Mouse (Mus musculus) limb, embryonic 10.5 days (tissue): ENCODE measurements at regions not wholly inside any gene's neighbourhood (a gene's known extent, or its start where the extent isn't known, plus 50 kb on each side); places are given as distances from the start of the nearest gene placed in this dataset.
A peak's percentile ranks its signal among the peaks of the same experiment; 100 is the strongest.

Experiments
- DNase-seq: peaks from one replicate; pipeline ENCODE4 v3.0.0-alpha.2; 2017; ENCODE audit warnings: low spot score
- H3K27ac ChIP-seq: fragments of 300-500 bp; sonication (generic); 2 replicates; pipeline ENCODE4 v1.5.1; 2016; ENCODE audit warnings: mild to moderate bottlenecking
- H3K27me3 ChIP-seq: fragments of 300-500 bp; sonication (generic); 2 replicates; pipeline ENCODE4 v1.6.1; 2016; ENCODE audit warnings: low read depth, mild to moderate bottlenecking; ENCODE audit not compliant: poor library complexity, severe bottlenecking
- H3K36me3 ChIP-seq: fragments of 300-500 bp; sonication (generic); 2 replicates; pipeline ENCODE4 v1.6.1; 2016; ENCODE audit warnings: mild to moderate bottlenecking, moderate library complexity
- H3K4me1 ChIP-seq: fragments of 300-500 bp; sonication (generic); 2 replicates; pipeline ENCODE4 v1.6.1; 2016
- H3K4me3 ChIP-seq: fragments of 300-500 bp; sonication (generic); 2 replicates; pipeline ENCODE4 v1.5.1; 2016; ENCODE audit warnings: mild to moderate bottlenecking, moderate library complexity
- H3K9me3 ChIP-seq: fragments of 300-500 bp; sonication (generic); replicated peaks from 2 replicates; pipeline ENCODE4 v1.6.1; 2016; ENCODE audit warnings: mild to moderate bottlenecking
- WGBS: fragments of 180-500 bp; shearing (Covaris S2); methylation state at CpG from one replicate; pipeline ENCODE4 v1.1.7; 2016; 5-methylcytosine and 5-hydroxymethylcytosine counted together

- WGBS, result 57% methylated on average over 6 of the region's 6 CpGs
- peak; percentile 40 for DNase-seq
- no peaks in the 10 kb centered on the region for H3K36me3 ChIP-seq
- no peaks in the 10 kb centered on the region for H3K4me1 ChIP-seq
- H3K27me3 ChIP-seq, result no peaks in the 10 kb centered on the region
- no peak overlapping the region for H3K4me3 ChIP-seq
- H3K9me3 ChIP-seq, result no peaks in the 10 kb centered on the region
- no peak overlapping the region for H3K27ac ChIP-seq
These were observed 367.9 kb downstream of the Glrx3 start for GRCm38 (mm10) chr7:137805361-137805760.

- Histone ChIP-seq H3K36me3 (no peaks in the 10 kb centered on the region), H3K27me3 (no peaks in the 10 kb centered on the region), H3K4me3 (no peak overlapping the region), H3K9me3 (no peaks in the 10 kb centered on the region), H3K4me1 (no peaks in the 10 kb centered on the region), H3K27ac (no peak overlapping the region)
- WGBS, result 91% methylated on average over 3 of the region's 3 CpGs
- DNase-seq, result no peak
These were observed 375.4 kb downstream of the Glrx3 start for GRCm38 (mm10) chr7:137812839-137813238.

GRCm38 (mm10) chr7:137840520-137840919 is 403.1 kb downstream of the Glrx3 start:
- Histone ChIP-seq H3K4me1 (peaks cover 26% of the 10 kb centered on the region), H3K36me3 (no peaks in the 10 kb centered on the region), H3K9me3 (no peaks in the 10 kb centered on the region), H3K27ac (no peak overlapping the region), H3K27me3 (no peaks in the 10 kb centered on the region), H3K4me3 (no peak overlapping the region)
- WGBS, result 85% methylated on average over 2 of the region's 2 CpGs
- DNase-seq, result no peak

- Histone ChIP-seq H3K27ac (no peak overlapping the region), H3K36me3 (no peaks in the 10 kb centered on the region), H3K9me3 (no peaks in the 10 kb centered on the region), H3K27me3 (no peaks in the 10 kb centered on the region), H3K4me3 (no peak overlapping the region), H3K4me1 (peaks cover 26% of the 10 kb centered on the region)
- no peak for DNase-seq
- 64% methylated on average over 5 of the region's 5 CpGs for WGBS
These were observed 403.6 kb downstream of the Glrx3 start for GRCm38 (mm10) chr7:137841044-137841443.

- H3K4me3 ChIP-seq, result no peak overlapping the region
- H3K4me1 ChIP-seq, result peaks cover 28% of the 10 kb centered on the region
- 28% methylated on average over 8 of the region's 8 CpGs for WGBS
- no peaks in the 10 kb centered on the region for H3K27me3 ChIP-seq
- H3K9me3 ChIP-seq, result no peaks in the 10 kb centered on the region
- DNase-seq, result no peak
- no peak overlapping the region for H3K27ac ChIP-seq
- no peaks in the 10 kb centered on the region for H3K36me3 ChIP-seq
These were observed 404.2 kb downstream of the Glrx3 start for GRCm38 (mm10) chr7:137841456-137842100.

- Histone ChIP-seq H3K9me3 (no peaks in the 10 kb centered on the region), H3K27me3 (no peaks in the 10 kb centered on the region), H3K36me3 (no peaks in the 10 kb centered on the region), H3K4me3 (no peak overlapping the region), H3K4me1 (peaks cover 20% of the 10 kb centered on the region), H3K27ac (no peak overlapping the region)
- WGBS, result 88% methylated on average over 11 of the region's 11 CpGs
- DNase-seq, result no peak
These were observed 410.4 kb downstream of the Glrx3 start for GRCm38 (mm10) chr7:137847856-137848255.

GRCm38 (mm10) chr7:137851061-137851460 is 413.6 kb downstream of the Glrx3 start:
- Histone ChIP-seq H3K27me3 (no peaks in the 10 kb centered on the region), H3K27ac (peak overlapping the region; percentile 75; the same call in 1 of the 2 replicates), H3K4me1 (peaks cover 20% of the 10 kb centered on the region), H3K36me3 (no peaks in the 10 kb centered on the region), H3K9me3 (no peaks in the 10 kb centered on the region), H3K4me3 (no peak overlapping the region)
- WGBS, result 36% methylated on average over 4 of the region's 4 CpGs
- DNase-seq, result peak; percentile 38

- 65% methylated on average over 3 of the region's 3 CpGs for WGBS
- H3K4me1 ChIP-seq, result peaks cover 9% of the 10 kb centered on the region
- no peaks in the 10 kb centered on the region for H3K27me3 ChIP-seq
- no peak overlapping the region for H3K27ac ChIP-seq
- DNase-seq, result no peak
- no peaks in the 10 kb centered on the region for H3K9me3 ChIP-seq
- H3K36me3 ChIP-seq, result no peaks in the 10 kb centered on the region
- no peak overlapping the region for H3K4me3 ChIP-seq
These were observed 422.3 kb downstream of the Glrx3 start for GRCm38 (mm10) chr7:137859681-137860080.

- Histone ChIP-seq H3K4me1 (peaks cover 13% of the 10 kb centered on the region), H3K36me3 (no peaks in the 10 kb centered on the region), H3K27me3 (no peaks in the 10 kb centered on the region), H3K27ac (no peak overlapping the region), H3K9me3 (no peaks in the 10 kb centered on the region), H3K4me3 (no peak overlapping the region)
- no peak for DNase-seq
- WGBS, result 87% methylated on average over 8 of the region's 8 CpGs
These were observed 423.1 kb downstream of the Glrx3 start for GRCm38 (mm10) chr7:137860520-137860919.

- H3K27me3 ChIP-seq, result no peaks in the 10 kb centered on the region
- no peak for DNase-seq
- H3K36me3 ChIP-seq, result no peaks in the 10 kb centered on the region
- 49% methylated on average over 4 of the region's 4 CpGs for WGBS
- peaks cover 20% of the 10 kb centered on the region for H3K4me1 ChIP-seq
- H3K9me3 ChIP-seq, result no peaks in the 10 kb centered on the region
- H3K27ac ChIP-seq, result no peak overlapping the region
- H3K4me3 ChIP-seq, result no peak overlapping the region
These were observed 427.5 kb downstream of the Glrx3 start for GRCm38 (mm10) chr7:137864912-137865311.

- no peak for DNase-seq
- Histone ChIP-seq H3K27me3 (no peaks in the 10 kb centered on the region), H3K4me3 (no peak overlapping the region), H3K9me3 (no peaks in the 10 kb centered on the region), H3K4me1 (peaks cover 19% of the 10 kb centered on the region), H3K36me3 (no peaks in the 10 kb centered on the region), H3K27ac (no peak overlapping the region)
- WGBS, result 55% methylated on average over 7 of the region's 7 CpGs
These were observed 428.0 kb downstream of the Glrx3 start for GRCm38 (mm10) chr7:137865457-137865856.

GRCm38 (mm10) chr7:137866880-137867279 is 429.5 kb downstream of the Glrx3 start:
- Histone ChIP-seq H3K4me1 (peaks cover 19% of the 10 kb centered on the region), H3K27me3 (no peaks in the 10 kb centered on the region), H3K9me3 (no peaks in the 10 kb centered on the region), H3K27ac (no peak overlapping the region), H3K36me3 (no peaks in the 10 kb centered on the region), H3K4me3 (no peak overlapping the region)
- DNase-seq, result no peak
- WGBS, result 77% methylated on average over 6 of the region's 6 CpGs

- H3K27ac ChIP-seq, result no peak overlapping the region
- peaks cover 19% of the 10 kb centered on the region for H3K4me1 ChIP-seq
- no peaks in the 10 kb centered on the region for H3K27me3 ChIP-seq
- DNase-seq, result no peak
- no peaks in the 10 kb centered on the region for H3K9me3 ChIP-seq
- H3K4me3 ChIP-seq, result no peak overlapping the region
- H3K36me3 ChIP-seq, result no peaks in the 10 kb centered on the region
- 81% methylated on average over 3 of the region's 3 CpGs for WGBS
These were observed 431.1 kb downstream of the Glrx3 start for GRCm38 (mm10) chr7:137868501-137868900.

- WGBS, result 93% methylated on average over 2 of the region's 2 CpGs
These were observed 437.9 kb downstream of the Glrx3 start for GRCm38 (mm10) chr7:137875306-137875705.

More at GRCm38 (mm10) chr7:137875306-137875705, 437.9 kb downstream of the Glrx3 start:
- Histone ChIP-seq H3K4me1 (no peaks in the 10 kb centered on the region), H3K4me3 (no peak overlapping the region), H3K27me3 (no peaks in the 10 kb centered on the region), H3K36me3 (no peaks in the 10 kb centered on the region), H3K27ac (no peak overlapping the region), H3K9me3 (no peaks in the 10 kb centered on the region)
- no peak for DNase-seq
